21 mouse cellular contexts compared by ENCODE assay signal in genomic region chr5:149566026-149566425, GRCm38 (mm10). TPM values are rescaled to one million over a fixed set of nuclear protein-coding genes. Genes with fewer than 3 reads are reported as not detected.
DNase-seq lines count a peak whose midpoint lies in the region; ATAC-seq lines count a peak whose summit lies in the region.
"Had no signal": no experiment of that assay in that cellular context is flagged by ENCODE, and none has a peak within 500 bp of the region (broad histone marks: within the 10 kb centered on the region; RNA-seq: fewer than 3 reads in every experiment).

No protein-coding gene starts in this region.

- H3K9me3 ChIP-seq in forebrain, embryonic 12.5 days: no peaks in the 10 kb centered on the region
- H3K9me3 ChIP-seq in forebrain, embryonic 11.5 days (ENCODE audit: control insufficient read depth, low read length): no peaks in the 10 kb centered on the region
- H3K9me3 ChIP-seq in forebrain, embryonic 14.5 days (replicated peaks; ENCODE audit: control insufficient read depth, low read length): no peaks in the 10 kb centered on the region
- no peaks in the 10 kb centered on the region for H3K9me3 ChIP-seq in midbrain, embryonic 11.5 days (ENCODE audit: control insufficient read depth, low read length)
- no peaks in the 10 kb centered on the region for H3K9me3 ChIP-seq in liver, embryonic 11.5 days (ENCODE audit: control insufficient read depth, low read length)
- H3K9me3 ChIP-seq: heart, embryonic 13.5 days; hindbrain, embryonic 13.5 days; neural tube, embryonic 13.5 days had no signal

- H3K9ac ChIP-seq in forebrain, embryonic 12.5 days: 0 out of 2 replicates have a peak overlapping the region, but pooled peaks have one; percentile 17
- no peak overlapping the region for H3K9ac ChIP-seq in forebrain, embryonic 11.5 days (ENCODE audit: low read length)
- H3K9ac ChIP-seq in forebrain, embryonic 14.5 days (ENCODE audit: low read length): no peak overlapping the region
- H3K9ac ChIP-seq in midbrain, embryonic 11.5 days (ENCODE audit: low read length): no peak overlapping the region
- no peak overlapping the region for H3K9ac ChIP-seq in liver, embryonic 11.5 days (ENCODE audit: low read depth, low read length)
- H3K9ac ChIP-seq: heart, embryonic 13.5 days; hindbrain, embryonic 13.5 days; neural tube, embryonic 13.5 days had no signal

- no peak for ATAC-seq in forebrain, embryonic 12.5 days (ENCODE audit: low FRiP score)
- ATAC-seq in forebrain, embryonic 11.5 days (replicated peaks; ENCODE audit: low FRiP score): no peak
- ATAC-seq in forebrain, embryonic 14.5 days: peak; percentile 30; the same call in 1 of the 2 replicates
- ATAC-seq in midbrain, embryonic 11.5 days (ENCODE audit: low FRiP score): no peak
- no peak for ATAC-seq in inflammation-experienced regulatory T-cells, adult 6 months
- ATAC-seq in liver, embryonic 11.5 days (replicated peaks; ENCODE audit: low FRiP score): no peak
- ATAC-seq: intestine, embryonic 16.5 days had no signal

- WGBS in forebrain, embryonic 12.5 days: 28% methylated on average over 11 of the region's 11 CpGs
- WGBS in forebrain, embryonic 11.5 days: 40% methylated on average over 11 of the region's 11 CpGs
- WGBS in forebrain, embryonic 14.5 days: 27% methylated on average over 11 of the region's 11 CpGs
- 48% methylated on average over 11 of the region's 11 CpGs for whole genome bisulfite sequencing in midbrain, embryonic 11.5 days
- WGBS in liver, embryonic 11.5 days: 67% methylated on average over 11 of the region's 11 CpGs

- DNase-seq in forebrain, embryonic 11.5 days (ENCODE audit: low spot score): no peak
- peak; percentile 66 for DNase-seq in A20 (ENCODE audit: low read depth, low spot score)
- no peak for DNase-seq in forebrain, embryonic 14.5 days (ENCODE audit: low spot score)
- peak; percentile 81 for DNase-seq in midbrain, embryonic 11.5 days (ENCODE audit: low spot score, missing footprints)
- DNase-seq in kidney, adult 9 months: no peak
- DNase-seq in liver, embryonic 11.5 days (ENCODE audit: low spot score): no peak
- DNase-seq: adrenal gland, postnatal 25 days; gastrocnemius, postnatal 10 days; heart, adult 18-20 months; kidney, postnatal 10 days; layer of hippocampus, adult 9-11 months; lung, adult 18-20 months; right cerebral cortex, postnatal 25 days had no signal

- no peak overlapping the region for H3K4me2 ChIP-seq in forebrain, embryonic 12.5 days
- H3K4me2 ChIP-seq in forebrain, embryonic 11.5 days (ENCODE audit: low read depth, low read length, severe bottlenecking): no peak overlapping the region
- H3K4me2 ChIP-seq in forebrain, embryonic 14.5 days (ENCODE audit: low read length): no peak overlapping the region
- no peak overlapping the region for H3K4me2 ChIP-seq in midbrain, embryonic 11.5 days
- no peak overlapping the region for H3K4me2 ChIP-seq in liver, embryonic 11.5 days
- H3K4me2 ChIP-seq: heart, embryonic 13.5 days; hindbrain, embryonic 13.5 days; neural tube, embryonic 13.5 days had no signal

- no peaks in the 10 kb centered on the region for H3K36me3 ChIP-seq in forebrain, embryonic 12.5 days (replicated peaks)
- H3K36me3 ChIP-seq in forebrain, embryonic 11.5 days (ENCODE audit: control insufficient read depth, insufficient read depth, low read length): no peaks in the 10 kb centered on the region
- no peaks in the 10 kb centered on the region for H3K36me3 ChIP-seq in forebrain, embryonic 14.5 days (ENCODE audit: control insufficient read depth, insufficient read depth, low read length)
- H3K36me3 ChIP-seq in midbrain, embryonic 11.5 days (ENCODE audit: control insufficient read depth, insufficient read depth, low read length): no peaks in the 10 kb centered on the region
- H3K36me3 ChIP-seq in liver, embryonic 11.5 days (ENCODE audit: control insufficient read depth, insufficient read depth, low read length): no peaks in the 10 kb centered on the region
- H3K36me3 ChIP-seq: heart, embryonic 13.5 days; hindbrain, embryonic 13.5 days; neural tube, embryonic 13.5 days had no signal

- H3K27me3 ChIP-seq in forebrain, embryonic 12.5 days: no peaks in the 10 kb centered on the region
- no peaks in the 10 kb centered on the region for H3K27me3 ChIP-seq in forebrain, embryonic 11.5 days (ENCODE audit: control insufficient read depth, insufficient read depth, low read length)
- H3K27me3 ChIP-seq in forebrain, embryonic 14.5 days (replicated peaks; ENCODE audit: control insufficient read depth, insufficient read depth, low read length): no peaks in the 10 kb centered on the region
- no peaks in the 10 kb centered on the region for H3K27me3 ChIP-seq in midbrain, embryonic 11.5 days (ENCODE audit: control insufficient read depth, insufficient read depth, low read length)
- H3K27me3 ChIP-seq in liver, embryonic 11.5 days (replicated peaks; ENCODE audit: control insufficient read depth, insufficient read depth, low read length): no peaks in the 10 kb centered on the region
- H3K27me3 ChIP-seq: hindbrain, embryonic 13.5 days; neural tube, embryonic 13.5 days had no signal

- no peak overlapping the region for H3K4me3 ChIP-seq in forebrain, embryonic 12.5 days (replicated peaks)
- no peak overlapping the region for H3K4me3 ChIP-seq in forebrain, embryonic 11.5 days (ENCODE audit: low read depth, low read length)
- H3K4me3 ChIP-seq in forebrain, embryonic 14.5 days (ENCODE audit: low read depth, low read length): no peak overlapping the region
- no peak overlapping the region for H3K4me3 ChIP-seq in midbrain, embryonic 11.5 days (ENCODE audit: low read depth, low read length)
- no peak overlapping the region for H3K4me3 ChIP-seq in liver, embryonic 11.5 days (ENCODE audit: low read depth, low read length)
- H3K4me3 ChIP-seq: heart, embryonic 13.5 days; hindbrain, embryonic 13.5 days; megakaryocyte, embryonic 14.5 days; neural tube, embryonic 13.5 days had no signal

- H3K27ac ChIP-seq in forebrain, embryonic 12.5 days: no peak overlapping the region
- no peak overlapping the region for H3K27ac ChIP-seq in forebrain, embryonic 11.5 days (ENCODE audit: low read depth, low read length)
- no peak overlapping the region; the same call in 1 of the 2 replicates for H3K27ac ChIP-seq in forebrain, embryonic 14.5 days (ENCODE audit: low read depth, low read length)
- no peak overlapping the region for H3K27ac ChIP-seq in midbrain, embryonic 11.5 days (ENCODE audit: low read depth, low read length)
- H3K27ac ChIP-seq in liver, embryonic 11.5 days (ENCODE audit: low read depth, low read length): no peak overlapping the region
- H3K27ac ChIP-seq: heart, embryonic 13.5 days; hindbrain, embryonic 13.5 days; neural tube, embryonic 13.5 days had no signal

- peaks cover 26% of the 10 kb centered on the region for H3K4me1 ChIP-seq in forebrain, embryonic 12.5 days
- peaks cover under 1% of the 10 kb centered on the region; the same call in 1 of the 2 replicates for H3K4me1 ChIP-seq in forebrain, embryonic 11.5 days (replicated peaks; ENCODE audit: control insufficient read depth, insufficient read depth, low read length)
- peaks cover 16% of the 10 kb centered on the region for H3K4me1 ChIP-seq in forebrain, embryonic 14.5 days (ENCODE audit: control insufficient read depth, insufficient read depth, low read length)
- H3K4me1 ChIP-seq in midbrain, embryonic 11.5 days (ENCODE audit: control insufficient read depth, insufficient read depth, low read length): peaks cover 6% of the 10 kb centered on the region; the same call in 1 of the 2 replicates
- no peaks in the 10 kb centered on the region for H3K4me1 ChIP-seq in liver, embryonic 11.5 days (replicated peaks; ENCODE audit: control insufficient read depth, insufficient read depth, low read length)
- H3K4me1 ChIP-seq: megakaryocyte, embryonic 14.5 days had no signal

RNA-seq across cellular contexts. Expression of gene Wdr95, which starts 37.5 kb away (rescaled TPM):
- polyA plus RNA-seq in forebrain, embryonic 12.5 days (2016; fragmentation: Nextera tagmentation; extraction: Ambion mirVana): 0.17 and 0.68 TPM in 2 replicates
- 0.24 and 0.73 TPM in 2 replicates for polyA plus RNA-seq in forebrain, embryonic 11.5 days (2014; fragmentation: Nextera tagmentation; extraction: Ambion mirVana)
- polyA plus RNA-seq in forebrain, embryonic 14.5 days (2014; fragmentation: Nextera tagmentation; extraction: Ambion mirVana): 0.69 and 1.2 TPM in 2 replicates
- 0.08 and 0.33 TPM in 2 replicates for polyA plus RNA-seq in midbrain, embryonic 11.5 days (2014; fragmentation: Nextera tagmentation; extraction: Ambion mirVana)
- polyA plus RNA-seq in inflammation-experienced regulatory T-cells, adult 6 months (2017; shearing (Covaris generic)): 1 to 10 TPM in 1 of 3 experiments, not detected in 2; 3.0 TPM
- not detected in 2 replicates for polyA plus RNA-seq in liver, embryonic 11.5 days (2014; fragmentation: Nextera tagmentation; extraction: Ambion mirVana)
- polyA plus RNA-seq: heart, embryonic 13.5 days; intestine, embryonic 16.5 days; liver, adult 2 months had no signal

Comparison
In these comparisons a context has a peak if more than half of its experiments do, and no peak if none do; other contexts are left out.
1. DNase-seq: peak in A20 (single experiment) and midbrain, embryonic 11.5 days (single experiment); none in forebrain, embryonic 11.5 days (single experiment), forebrain, embryonic 14.5 days (single experiment), kidney, adult 9 months (single experiment) and liver, embryonic 11.5 days (single experiment).